Mouse (Mus musculus): ENCODE measurements around the gene 4430402I18Rik. TPM values are rescaled to one million over a fixed set of nuclear protein-coding genes. Genes with fewer than 3 reads are reported as not detected.
"Not testable (repeated sequence)": the region's sequence is repeated elsewhere in the genome, so short reads cannot be mapped to it uniquely, and the experiment has no call there.

4430402I18Rik gene
- polyA plus RNA-seq, 1 experiment, result 0.02 TPM

DNA sequence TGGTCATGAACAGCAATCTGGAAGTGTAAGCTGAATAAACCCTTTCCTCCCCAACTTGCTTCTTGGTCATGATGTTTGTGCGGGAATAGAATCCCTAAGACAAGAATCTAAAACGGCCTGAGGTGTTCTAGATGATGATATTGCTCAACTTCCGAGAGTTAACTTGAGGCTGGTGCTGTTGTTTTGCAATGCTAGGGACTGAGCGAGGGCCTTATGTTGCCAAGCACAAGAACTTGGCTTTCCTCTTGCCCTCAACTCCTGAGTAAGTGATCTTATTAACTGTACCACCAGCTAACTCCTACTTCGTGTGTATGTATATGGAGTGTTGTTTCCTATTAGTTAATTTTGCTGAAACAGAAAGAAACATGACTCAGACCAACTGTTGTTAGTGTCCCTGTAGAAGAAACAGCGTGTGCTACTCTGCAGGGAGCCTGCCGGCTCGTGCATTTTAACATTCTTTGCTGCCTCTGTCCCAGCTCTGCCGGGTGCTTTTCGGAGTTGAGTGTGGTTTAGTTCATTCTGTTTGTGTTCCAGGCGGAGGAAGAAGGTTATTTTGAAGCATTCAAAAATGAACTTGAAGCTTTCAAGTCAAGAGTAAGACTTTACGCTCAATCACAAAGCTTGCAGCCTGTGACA lies 43.9 kb upstream of the 4430402I18Rik start:
- H3K79me2 ChIP-seq (ENCODE audit: control insufficient read depth, insufficient read depth), result no peaks in the 10 kb centered on the region
- H3K36me3 ChIP-seq (ENCODE audit: control insufficient read depth, insufficient read depth), result peaks cover 94% of the 10 kb centered on the region
- no peak overlapping the region for H3ac ChIP-seq (ENCODE audit: control insufficient read depth, insufficient read length, low read depth)
- H3K79me3 ChIP-seq (ENCODE audit: low read depth), result no peaks in the 10 kb centered on the region
- no peak overlapping the region for H3K4me3 ChIP-seq (ENCODE audit: insufficient read depth, poor library complexity, severe bottlenecking)
- H3K27me3 ChIP-seq (ENCODE audit: control insufficient read depth, insufficient read depth, insufficient read length), result no peaks in the 10 kb centered on the region
- TF ChIP-seq CEBPB (IDR thresholded peaks at IDR 0.05; ENCODE audit: low read depth), result no peak
- TF ChIP-seq MAX (IDR thresholded peaks at IDR 0.05), result no peak
- no peak for TF ChIP-seq USF1 (IDR thresholded peaks at IDR 0.05; ENCODE audit: low read depth)
- no peak for TF ChIP-seq MYOD1 (IDR thresholded peaks at IDR 0.05; ENCODE audit: control insufficient read depth, insufficient read length, low read depth)
- TF ChIP-seq CTCF (IDR thresholded peaks at IDR 0.05; ENCODE audit: control insufficient read depth, insufficient read depth, insufficient read length), result no peak
- no peak for TF ChIP-seq FOSL1 (IDR thresholded peaks at IDR 0.05; ENCODE audit: insufficient read depth, low read length, poor library complexity, severe bottlenecking)
- TF ChIP-seq MYOG (IDR thresholded peaks at IDR 0.05; ENCODE audit: control insufficient read depth, extremely low read depth, insufficient read length), result no peak

GRCm38 (mm10) chr19:29009046-29009445 lies 41.4 kb upstream of the 4430402I18Rik start:
- TF ChIP-seq MYOD1 (IDR thresholded peaks at IDR 0.05; ENCODE audit: control insufficient read depth, insufficient read length, low read depth) (no peak), FOSL1 (IDR thresholded peaks at IDR 0.05; ENCODE audit: insufficient read depth, low read length, poor library complexity, severe bottlenecking) (no peak), MYOG (IDR thresholded peaks at IDR 0.05; ENCODE audit: control insufficient read depth, extremely low read depth, insufficient read length) (no peak), CTCF (IDR thresholded peaks at IDR 0.05; ENCODE audit: control insufficient read depth, insufficient read depth, insufficient read length) (no peak), CEBPB (IDR thresholded peaks at IDR 0.05; ENCODE audit: low read depth) (no peak), USF1 (IDR thresholded peaks at IDR 0.05; ENCODE audit: low read depth) (no peak), MAX (IDR thresholded peaks at IDR 0.05) (no peak)
- Histone ChIP-seq H3K79me3 (ENCODE audit: low read depth) (peaks cover 8% of the 10 kb centered on the region), H3K79me2 (ENCODE audit: control insufficient read depth, insufficient read depth) (peaks cover 10% of the 10 kb centered on the region), H3ac (ENCODE audit: control insufficient read depth, insufficient read length, low read depth) (no peak overlapping the region), H3K36me3 (ENCODE audit: control insufficient read depth, insufficient read depth) (peaks cover 86% of the 10 kb centered on the region), H3K27me3 (ENCODE audit: control insufficient read depth, insufficient read depth, insufficient read length) (no peaks in the 10 kb centered on the region), H3K4me3 (ENCODE audit: insufficient read depth, poor library complexity, severe bottlenecking) (no peak overlapping the region)

DNA sequence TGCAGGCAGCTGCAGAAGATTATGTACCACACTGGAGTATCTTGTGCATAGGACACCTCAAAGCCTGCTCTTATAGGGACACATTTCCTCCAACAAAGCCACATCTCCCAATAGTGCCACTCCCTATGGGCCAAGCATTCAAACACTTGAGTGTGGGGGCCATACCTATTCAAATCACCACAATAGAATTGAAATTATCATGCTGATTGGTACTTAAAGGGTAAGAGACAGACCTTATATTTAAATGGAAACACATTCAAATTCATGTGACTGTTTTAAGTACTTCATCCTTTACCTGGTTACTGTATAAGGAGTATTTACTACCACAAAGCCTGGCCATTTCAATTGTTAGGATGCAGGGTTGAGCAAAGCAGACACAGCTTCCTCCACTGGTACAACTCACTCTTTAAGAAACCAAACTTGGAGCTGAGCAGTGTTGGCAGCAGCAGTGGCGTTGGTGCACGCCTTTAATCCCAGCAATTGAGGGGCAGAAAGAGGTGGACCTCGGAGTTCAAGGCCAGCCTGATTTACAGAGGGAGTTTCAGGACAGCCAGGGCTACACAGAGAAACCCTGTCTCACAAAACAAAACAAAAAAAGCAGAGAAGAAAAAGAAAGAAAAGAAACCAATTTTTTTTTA lies 40.6 kb upstream of the 4430402I18Rik start:
- Histone ChIP-seq H3K79me3 (ENCODE audit: low read depth) (peaks cover 8% of the 10 kb centered on the region), H3K36me3 (ENCODE audit: control insufficient read depth, insufficient read depth) (peaks cover 78% of the 10 kb centered on the region), H3ac (ENCODE audit: control insufficient read depth, insufficient read length, low read depth) (no peak overlapping the region), H3K4me3 (ENCODE audit: insufficient read depth, poor library complexity, severe bottlenecking) (no peak overlapping the region), H3K79me2 (ENCODE audit: control insufficient read depth, insufficient read depth) (peaks cover 14% of the 10 kb centered on the region), H3K27me3 (ENCODE audit: control insufficient read depth, insufficient read depth, insufficient read length) (no peaks in the 10 kb centered on the region)
- TF ChIP-seq MYOG (IDR thresholded peaks at IDR 0.05; ENCODE audit: control insufficient read depth, extremely low read depth, insufficient read length) (no peak), FOSL1 (IDR thresholded peaks at IDR 0.05; ENCODE audit: insufficient read depth, low read length, poor library complexity, severe bottlenecking) (no peak), USF1 (IDR thresholded peaks at IDR 0.05; ENCODE audit: low read depth) (no peak), CTCF (IDR thresholded peaks at IDR 0.05; ENCODE audit: control insufficient read depth, insufficient read depth, insufficient read length) (no peak), MAX (IDR thresholded peaks at IDR 0.05) (no peak), CEBPB (IDR thresholded peaks at IDR 0.05; ENCODE audit: low read depth) (no peak), MYOD1 (IDR thresholded peaks at IDR 0.05; ENCODE audit: control insufficient read depth, insufficient read length, low read depth) (no peak)

DNA sequence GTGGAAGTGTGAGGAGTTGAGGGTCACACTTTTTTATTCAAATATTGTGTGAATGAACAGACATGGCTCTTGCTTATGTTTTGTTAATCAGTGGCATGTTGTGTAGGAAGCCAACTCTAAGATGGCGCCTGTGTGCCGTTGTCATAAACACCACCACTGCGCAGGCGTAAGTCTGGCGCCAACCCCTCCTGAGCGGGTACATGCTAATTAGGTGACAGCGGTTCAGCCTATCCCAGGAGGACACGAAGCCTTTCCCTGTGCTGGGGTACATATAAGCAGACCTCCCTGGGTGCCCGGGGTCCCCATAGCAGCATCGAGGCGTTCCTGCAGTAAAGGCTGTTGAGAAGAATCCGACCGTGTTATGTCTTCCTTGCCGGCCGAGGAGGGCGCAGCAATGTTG lies 32.7 kb upstream of the 4430402I18Rik start:
- H3ac ChIP-seq (ENCODE audit: control insufficient read depth, insufficient read length, low read depth); H3K27me3 ChIP-seq (ENCODE audit: control insufficient read depth, insufficient read depth, insufficient read length); H3K4me3 ChIP-seq (ENCODE audit: insufficient read depth, poor library complexity, severe bottlenecking): not testable (repeated sequence)
- Histone ChIP-seq H3K79me3 (ENCODE audit: low read depth) (peaks cover 19% of the 10 kb centered on the region), H3K36me3 (ENCODE audit: control insufficient read depth, insufficient read depth) (peaks cover 71% of the 10 kb centered on the region), H3K79me2 (ENCODE audit: control insufficient read depth, insufficient read depth) (peaks cover 62% of the 10 kb centered on the region)

DNA sequence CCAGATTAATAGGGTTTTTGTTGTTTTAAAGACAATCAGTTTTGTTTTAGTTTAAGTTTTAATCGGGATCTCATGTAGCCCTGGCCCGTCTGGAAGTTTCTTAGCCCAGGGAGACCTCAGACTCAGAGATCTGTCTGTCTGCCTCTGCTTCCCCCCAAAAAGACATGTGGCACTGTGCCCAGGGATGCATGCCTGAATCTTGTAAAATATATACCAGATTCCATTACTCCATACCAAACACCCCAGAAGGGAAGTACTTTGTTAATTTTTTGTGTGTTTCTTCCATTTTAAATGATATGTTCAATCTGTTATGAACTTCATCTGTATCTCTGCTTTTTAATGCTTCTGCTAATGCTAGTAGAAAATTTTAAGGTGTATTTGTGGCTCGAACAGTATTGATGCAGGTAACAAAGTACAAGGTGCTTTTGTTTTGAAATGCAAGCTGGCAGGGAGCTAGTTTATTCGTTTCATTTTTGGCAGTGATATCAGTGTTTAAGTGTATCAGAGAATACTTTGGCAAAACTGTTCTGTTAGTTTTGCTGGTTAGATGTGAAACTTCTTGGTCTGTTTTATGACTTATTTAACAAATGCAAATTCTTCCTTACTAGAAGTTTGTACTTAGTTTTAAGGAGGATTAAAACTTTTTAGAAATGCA lies 30.5 kb upstream of the 4430402I18Rik start:
- Histone ChIP-seq H3ac (ENCODE audit: control insufficient read depth, insufficient read length, low read depth) (no peak overlapping the region), H3K36me3 (ENCODE audit: control insufficient read depth, insufficient read depth) (peaks cover 80% of the 10 kb centered on the region), H3K79me3 (ENCODE audit: low read depth) (peaks cover 21% of the 10 kb centered on the region), H3K4me3 (ENCODE audit: insufficient read depth, poor library complexity, severe bottlenecking) (no peak overlapping the region), H3K79me2 (ENCODE audit: control insufficient read depth, insufficient read depth) (peaks cover 73% of the 10 kb centered on the region), H3K27me3 (ENCODE audit: control insufficient read depth, insufficient read depth, insufficient read length) (no peaks in the 10 kb centered on the region)
- TF ChIP-seq MAX (IDR thresholded peaks at IDR 0.05), result no peak
- TF ChIP-seq CEBPB (IDR thresholded peaks at IDR 0.05; ENCODE audit: low read depth), result no peak
- no peak for TF ChIP-seq MYOD1 (IDR thresholded peaks at IDR 0.05; ENCODE audit: control insufficient read depth, insufficient read length, low read depth)
- TF ChIP-seq MYOG (IDR thresholded peaks at IDR 0.05; ENCODE audit: control insufficient read depth, extremely low read depth, insufficient read length), result no peak
- no peak for TF ChIP-seq USF1 (IDR thresholded peaks at IDR 0.05; ENCODE audit: low read depth)

Measured in C2C12 (cell line).